Mouse (Mus musculus) bone marrow, adult 2 months (tissue): ENCODE measurements around the gene Phf21b.

Experiments
- CTCF ChIP-seq: fragments of 200-500 bp; IDR thresholded peaks from 2 replicates; pipeline ENCODE4 v1.5.1; 2011; ENCODE audit warnings: low read length, control low read depth; ENCODE audit not compliant: control insufficient read depth, insufficient read depth
- POLR2A ChIP-seq: fragments of 200-500 bp; IDR thresholded peaks from 2 replicates; pipeline ENCODE4 v1.6.1; 2011; ENCODE audit warnings: low read depth, mild to moderate bottlenecking, control low read depth, low read length, borderline replicate concordance; ENCODE audit not compliant: control insufficient read depth

DNA sequence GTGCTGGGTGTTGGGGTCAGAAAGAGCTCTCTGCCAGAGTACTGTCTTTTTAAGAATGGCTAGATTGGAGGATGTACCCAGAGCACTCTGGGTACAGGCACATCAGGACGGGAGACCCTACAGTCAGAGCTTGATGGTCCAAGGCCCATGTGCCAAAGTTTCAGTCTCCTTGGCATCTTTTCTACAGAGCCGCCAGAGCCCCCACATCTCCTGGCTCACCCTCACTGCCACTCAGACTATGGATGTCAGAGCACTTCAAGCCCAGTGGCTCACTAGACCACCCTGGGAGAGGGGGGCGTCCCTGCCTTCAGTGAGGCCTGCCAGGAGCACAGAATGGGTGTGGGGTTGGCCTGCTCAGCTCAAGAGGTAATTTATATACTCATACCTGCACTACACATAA lies 38.3 kb downstream of the Phf21b start:
- TF ChIP-seq CTCF (no peak), POLR2A (no peak)
